In genomic region chr8:94999956-95000355, GRCm38 (mm10) we compare ENCODE assay signal across 8 mouse cellular contexts. TPM values are rescaled to one million over a fixed set of nuclear protein-coding genes. Genes with fewer than 3 reads are reported as not detected.
DNase-seq lines count a peak whose midpoint lies in the region; ATAC-seq lines count a peak whose summit lies in the region.

No protein-coding gene starts in this region.

- 17% methylated on average over 6 of the region's 6 CpGs for WGBS in midbrain, embryonic 14.5 days

- peaks cover 27% of the 10 kb centered on the region for H3K36me3 ChIP-seq in midbrain, embryonic 14.5 days (ENCODE audit: control insufficient read depth, insufficient read depth, low read length)

- H3K4me2 ChIP-seq in midbrain, embryonic 14.5 days (ENCODE audit: low read length): peak overlapping the region; percentile 96

- H3K27me3 ChIP-seq in midbrain, embryonic 14.5 days (ENCODE audit: control insufficient read depth, insufficient read depth, low read length): no peaks in the 10 kb centered on the region

- DNase-seq in CD4-positive, CD25-positive, alpha-beta regulatory T cell, adult 2 months (ENCODE audit: low read depth, low spot score): peak; percentile 31
- peak; percentile 83 for DNase-seq in heart, adult 8-10 months (ENCODE audit: low spot score)
- peak; percentile 55 for DNase-seq in kidney, postnatal 10 days
- no peak for DNase-seq in midbrain, embryonic 14.5 days
- DNase-seq in urinary bladder, postnatal 14 days (ENCODE audit: low spot score): no peak
- no peak for DNase-seq in cerebellum, postnatal 14 days
- no peak for DNase-seq in layer of hippocampus, postnatal 14 days (ENCODE audit: low spot score in 2 of 2)

- peak overlapping the region; percentile 98 for H3K27ac ChIP-seq in midbrain, embryonic 14.5 days (replicated peaks; ENCODE audit: low read depth, low read length)

- peak overlapping the region; percentile 63 for H3K4me3 ChIP-seq in midbrain, embryonic 14.5 days (replicated peaks; ENCODE audit: low read depth, low read length)

- peaks cover 46% of the 10 kb centered on the region for H3K4me1 ChIP-seq in midbrain, embryonic 14.5 days (ENCODE audit: control insufficient read depth, insufficient read depth, low read length)

- no peaks in the 10 kb centered on the region for H3K9me3 ChIP-seq in midbrain, embryonic 14.5 days (ENCODE audit: control insufficient read depth, low read length)

- H3K9ac ChIP-seq in midbrain, embryonic 14.5 days (replicated peaks; ENCODE audit: low read length): peak overlapping the region; percentile 90; the same call in 1 of the 2 replicates

- ATAC-seq in CD4-positive, CD25-positive, alpha-beta regulatory T cell, adult 4 months: no peak
- no peak for ATAC-seq in midbrain, embryonic 14.5 days (ENCODE audit: low FRiP score, low TSS enrichment)

RNA-seq across cellular contexts. Expression of gene Adgrg3, which starts 17.5 kb away (rescaled TPM):
- under 1 TPM in 1 of 2 experiments, not detected in 1; 0.51 TPM for polyA plus RNA-seq in CD4-positive, CD25-positive, alpha-beta regulatory T cell, adult 4 months (2017; shearing (Covaris generic))
- total RNA-seq in heart, adult 8-10 months (2022): 1 to 10 TPM in 3 of 4 experiments, under 1 TPM in 1; 0.75 to 1.3 (median 1.2) TPM
- polyA plus RNA-seq in midbrain, embryonic 14.5 days (2014; fragmentation: Nextera tagmentation; extraction: Ambion mirVana): 0.24 and 1.3 TPM in 2 replicates
- total RNA-seq in layer of hippocampus, postnatal 14 days (2021): under 1 TPM in 1 of 2 experiments, not detected in 1; 0.48 TPM

RNA-seq across cellular contexts. Expression of gene Adgrg1, which starts 25.4 kb away (rescaled TPM):
- polyA plus RNA-seq in CD4-positive, CD25-positive, alpha-beta regulatory T cell, adult 4 months (2017; shearing (Covaris generic)): 1 to 10 TPM; 4.6 to 8.4 TPM
- 10 to 100 TPM; 41.3 to 63.6 (median 51.8) TPM for total RNA-seq in heart, adult 8-10 months (2022)
- polyA plus RNA-seq in midbrain, embryonic 14.5 days (2014; fragmentation: Nextera tagmentation; extraction: Ambion mirVana): 112 and 165 TPM in 2 replicates
- 100 to 1,000 TPM; 113 to 146 TPM for total RNA-seq in layer of hippocampus, postnatal 14 days (2021)

RNA-seq across cellular contexts. Expression of gene Drc7, which starts 54.9 kb away (rescaled TPM):
- not detected for polyA plus RNA-seq in CD4-positive, CD25-positive, alpha-beta regulatory T cell, adult 4 months (2017; shearing (Covaris generic))
- not detected for total RNA-seq in heart, adult 8-10 months (2022)
- polyA plus RNA-seq in midbrain, embryonic 14.5 days (2014; fragmentation: Nextera tagmentation; extraction: Ambion mirVana): 1.2 TPM in 2 replicates
- total RNA-seq in layer of hippocampus, postnatal 14 days (2021): 1 to 10 TPM; 2.1 to 4.4 TPM

Comparison
In these comparisons a context has a peak if more than half of its experiments do, and no peak if none do; other contexts are left out.
1. DNase-seq: peak in CD4-positive, CD25-positive, alpha-beta regulatory T cell, adult 2 months (single experiment), heart, adult 8-10 months (single experiment) and kidney, postnatal 10 days (single experiment); none in midbrain, embryonic 14.5 days (single experiment), urinary bladder, postnatal 14 days (single experiment), cerebellum, postnatal 14 days (0 of 2) and layer of hippocampus, postnatal 14 days (0 of 2).